Mouse (Mus musculus): ENCODE data around the gene 1700030K09Rik. TPM values are rescaled to one million over a fixed set of nuclear protein-coding genes. Genes with fewer than 3 reads are reported as not detected.

The 1700030K09Rik gene
- polyA plus RNA-seq (2015; fragmentation: Nextera tagmentation; extraction: Ambion mirVana): 19.1 and 19.5 TPM in 2 replicates

DNA sequence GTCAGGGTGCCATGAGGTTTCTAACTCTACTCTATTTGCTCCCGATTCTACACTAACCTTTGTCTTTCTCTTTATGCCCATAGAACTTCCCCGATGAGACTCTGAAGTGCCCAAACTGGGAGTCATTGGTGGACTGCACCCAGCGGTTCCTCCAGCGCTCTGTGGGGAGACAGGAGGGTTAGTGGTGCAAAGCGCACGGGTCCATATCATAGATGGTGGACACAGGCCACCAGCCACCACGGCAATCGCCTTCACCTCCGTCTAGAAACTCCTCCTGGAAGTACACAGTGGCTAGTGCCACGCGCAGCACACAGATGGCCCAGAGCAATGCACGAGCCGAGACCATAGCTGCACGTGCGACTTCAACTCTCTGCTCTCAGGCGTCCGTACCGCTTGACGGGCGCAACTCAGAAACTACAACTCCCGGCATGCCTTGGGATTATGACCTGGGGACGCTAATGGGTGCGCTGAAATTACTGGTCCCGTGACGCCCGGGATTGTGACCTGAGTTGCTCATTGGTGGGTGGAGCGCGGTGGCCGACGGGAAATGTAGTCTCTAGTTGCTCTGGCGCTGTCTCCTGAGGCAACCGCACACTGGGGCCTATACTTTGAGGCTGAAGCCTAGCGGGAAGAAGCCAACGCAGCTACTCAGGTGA, at the start of gene 1700030K09Rik, which contains the start of gene Calr3:
TSS of gene 1700030K09Rik (plus strand) at position 543 of the 656 bp plus-strand sequence.
TSS of gene Calr3 (minus strand) at position 533 of the 656 bp plus-strand sequence.
- H3K9me3 ChIP-seq (replicated peaks): no peaks in the 10 kb centered on the region

GRCm38 (mm10) chr8:72401381-72401780, 42.3 kb upstream of the 1700030K09Rik start:
- Histone ChIP-seq H3K4me2 (no peak overlapping the region), H3K27ac (no peak overlapping the region), H3K4me3 (no peak overlapping the region), H3K27me3 (no peaks in the 10 kb centered on the region), H3K36me3 (ENCODE audit: poor library complexity, severe bottlenecking) (peaks cover 31% of the 10 kb centered on the region), H3K4me1 (0 out of 2 replicates have a peak, but pooled peaks cover 4% of the 10 kb centered on the region), H3K9me3 (replicated peaks) (no peaks in the 10 kb centered on the region), H3K9ac (no peak overlapping the region)
- WGBS: 89% methylated on average over 1 of the region's 1 CpGs
- ATAC-seq: no peak

More for the DNA sequence above, at the start of gene 1700030K09Rik, which contains the start of gene Calr3:
- peak within 1 kb of the TSS; percentile 49 for H3K4me3 ChIP-seq
- H3K9ac ChIP-seq: peak within 1 kb of the TSS; percentile 72
- H3K4me2 ChIP-seq: peak within 1 kb of the TSS; percentile 68
- no peak within 1 kb of the TSS for H3K27ac ChIP-seq
- peak; percentile 100 for ATAC-seq
- 5% methylated on average over 34 of the region's 34 CpGs for WGBS
- H3K36me3 ChIP-seq (ENCODE audit: poor library complexity, severe bottlenecking): peaks cover 14% of the 10 kb centered on the region
- no peaks in the 10 kb centered on the region for H3K27me3 ChIP-seq
- peaks cover 26% of the 10 kb centered on the region for H3K4me1 ChIP-seq

- H3K27ac ChIP-seq: no peak overlapping the region
- 94% methylated on average over 3 of the region's 3 CpGs for WGBS
These were observed 40.7 kb upstream of the 1700030K09Rik start for GRCm38 (mm10) chr8:72402981-72403380.

DNA sequence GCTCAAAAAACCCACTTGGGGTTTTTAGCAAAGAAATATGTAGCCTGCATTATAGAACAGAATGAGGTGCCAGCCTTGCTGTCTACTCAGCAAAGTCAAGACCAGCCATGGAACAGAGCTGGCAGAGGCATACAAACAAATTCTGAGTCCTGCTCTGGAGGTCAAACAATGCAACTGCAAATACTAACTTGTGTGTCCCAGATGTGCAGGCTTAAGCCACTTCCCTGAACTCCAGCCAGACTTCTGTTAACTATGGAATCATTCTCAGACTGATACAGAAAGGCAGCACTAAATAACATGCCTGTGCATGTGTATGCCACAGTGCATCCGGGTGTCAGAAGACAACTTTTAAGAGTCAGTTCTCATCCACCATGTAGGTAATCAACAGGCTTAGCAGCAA, 35.8 kb upstream of the 1700030K09Rik start:
- peaks cover 9% of the 10 kb centered on the region for H3K4me1 ChIP-seq
- no peak overlapping the region for H3K4me2 ChIP-seq
- no peaks in the 10 kb centered on the region for H3K27me3 ChIP-seq
- WGBS: 98% methylated on average over 1 of the region's 1 CpGs
- H3K9me3 ChIP-seq (replicated peaks): no peaks in the 10 kb centered on the region
- peaks cover 15% of the 10 kb centered on the region for H3K36me3 ChIP-seq (ENCODE audit: poor library complexity, severe bottlenecking)
- ATAC-seq: no peak
- no peak overlapping the region for H3K27ac ChIP-seq
- H3K4me3 ChIP-seq: no peak overlapping the region
- no peak overlapping the region for H3K9ac ChIP-seq

More at GRCm38 (mm10) chr8:72402981-72403380, 40.7 kb upstream of the 1700030K09Rik start:
- Histone ChIP-seq H3K9ac (no peak overlapping the region), H3K36me3 (ENCODE audit: poor library complexity, severe bottlenecking) (peaks cover 15% of the 10 kb centered on the region), H3K4me3 (no peak overlapping the region), H3K4me2 (no peak overlapping the region), H3K4me1 (0 out of 2 replicates have a peak, but pooled peaks cover 4% of the 10 kb centered on the region), H3K27me3 (no peaks in the 10 kb centered on the region), H3K9me3 (replicated peaks) (no peaks in the 10 kb centered on the region)
- no peak for ATAC-seq

GRCm38 (mm10) chr8:72409443-72409842, 34.2 kb upstream of the 1700030K09Rik start:
- H3K4me2 ChIP-seq: no peak overlapping the region
- H3K9ac ChIP-seq: no peak overlapping the region
- H3K27ac ChIP-seq: no peak overlapping the region
- WGBS: 62% methylated on average over 3 of the region's 3 CpGs
- H3K9me3 ChIP-seq (replicated peaks): no peaks in the 10 kb centered on the region
- peaks cover 9% of the 10 kb centered on the region for H3K4me1 ChIP-seq
- H3K36me3 ChIP-seq (ENCODE audit: poor library complexity, severe bottlenecking): peaks cover 21% of the 10 kb centered on the region
- no peaks in the 10 kb centered on the region for H3K27me3 ChIP-seq
- no peak overlapping the region for H3K4me3 ChIP-seq
- ATAC-seq: 0 out of 2 replicates have a peak, but pooled peaks have one; percentile 9

GRCm38 (mm10) chr8:72413839-72414238, 29.8 kb upstream of the 1700030K09Rik start:
- WGBS: 94% methylated on average over 7 of the region's 7 CpGs
- H3K4me3 ChIP-seq: no peak overlapping the region
- H3K4me1 ChIP-seq: peaks cover 48% of the 10 kb centered on the region
- H3K27me3 ChIP-seq: no peaks in the 10 kb centered on the region
- no peak overlapping the region for H3K9ac ChIP-seq
- H3K36me3 ChIP-seq (ENCODE audit: poor library complexity, severe bottlenecking): peaks cover 43% of the 10 kb centered on the region
- no peak overlapping the region for H3K27ac ChIP-seq
- no peak for ATAC-seq
- H3K9me3 ChIP-seq (replicated peaks): no peaks in the 10 kb centered on the region
- no peak overlapping the region for H3K4me2 ChIP-seq

- Histone ChIP-seq H3K4me2 (no peak overlapping the region), H3K9ac (no peak overlapping the region), H3K27ac (no peak overlapping the region), H3K36me3 (ENCODE audit: poor library complexity, severe bottlenecking) (peaks cover 47% of the 10 kb centered on the region), H3K4me1 (peaks cover 56% of the 10 kb centered on the region), H3K27me3 (no peaks in the 10 kb centered on the region), H3K9me3 (replicated peaks) (no peaks in the 10 kb centered on the region), H3K4me3 (no peak overlapping the region)
- WGBS: 80% methylated on average over 2 of the region's 2 CpGs
- ATAC-seq: no peak
These were observed 28.4 kb upstream of the 1700030K09Rik start for GRCm38 (mm10) chr8:72415252-72415651.

- no peak overlapping the region for H3K27ac ChIP-seq
- no peak for ATAC-seq
- 94% methylated on average over 4 of the region's 4 CpGs for WGBS
- no peaks in the 10 kb centered on the region for H3K9me3 ChIP-seq (replicated peaks)
- H3K9ac ChIP-seq: no peak overlapping the region
- H3K36me3 ChIP-seq (ENCODE audit: poor library complexity, severe bottlenecking): peaks cover 32% of the 10 kb centered on the region
- no peak overlapping the region for H3K4me3 ChIP-seq
- peaks cover 60% of the 10 kb centered on the region for H3K4me1 ChIP-seq
- H3K4me2 ChIP-seq: no peak overlapping the region; the same call in 1 of the 2 replicates
- H3K27me3 ChIP-seq: no peaks in the 10 kb centered on the region
These were observed 25.6 kb upstream of the 1700030K09Rik start for GRCm38 (mm10) chr8:72418073-72418472.

- Histone ChIP-seq H3K4me2 (peak overlapping the region; percentile 86), H3K27me3 (no peaks in the 10 kb centered on the region), H3K4me3 (peak overlapping the region; percentile 77), H3K9ac (peak overlapping the region; percentile 91), H3K4me1 (peaks cover 52% of the 10 kb centered on the region), H3K27ac (peak overlapping the region; percentile 89), H3K9me3 (replicated peaks) (no peaks in the 10 kb centered on the region), H3K36me3 (ENCODE audit: poor library complexity, severe bottlenecking) (peaks cover 16% of the 10 kb centered on the region; the same call in 1 of the 2 replicates)
- ATAC-seq: peak; percentile 19
- under 1% methylated on average over 52 of the region's 73 CpGs for WGBS
These were observed 22.9 kb upstream of the 1700030K09Rik start for GRCm38 (mm10) chr8:72420571-72421361.

DNA sequence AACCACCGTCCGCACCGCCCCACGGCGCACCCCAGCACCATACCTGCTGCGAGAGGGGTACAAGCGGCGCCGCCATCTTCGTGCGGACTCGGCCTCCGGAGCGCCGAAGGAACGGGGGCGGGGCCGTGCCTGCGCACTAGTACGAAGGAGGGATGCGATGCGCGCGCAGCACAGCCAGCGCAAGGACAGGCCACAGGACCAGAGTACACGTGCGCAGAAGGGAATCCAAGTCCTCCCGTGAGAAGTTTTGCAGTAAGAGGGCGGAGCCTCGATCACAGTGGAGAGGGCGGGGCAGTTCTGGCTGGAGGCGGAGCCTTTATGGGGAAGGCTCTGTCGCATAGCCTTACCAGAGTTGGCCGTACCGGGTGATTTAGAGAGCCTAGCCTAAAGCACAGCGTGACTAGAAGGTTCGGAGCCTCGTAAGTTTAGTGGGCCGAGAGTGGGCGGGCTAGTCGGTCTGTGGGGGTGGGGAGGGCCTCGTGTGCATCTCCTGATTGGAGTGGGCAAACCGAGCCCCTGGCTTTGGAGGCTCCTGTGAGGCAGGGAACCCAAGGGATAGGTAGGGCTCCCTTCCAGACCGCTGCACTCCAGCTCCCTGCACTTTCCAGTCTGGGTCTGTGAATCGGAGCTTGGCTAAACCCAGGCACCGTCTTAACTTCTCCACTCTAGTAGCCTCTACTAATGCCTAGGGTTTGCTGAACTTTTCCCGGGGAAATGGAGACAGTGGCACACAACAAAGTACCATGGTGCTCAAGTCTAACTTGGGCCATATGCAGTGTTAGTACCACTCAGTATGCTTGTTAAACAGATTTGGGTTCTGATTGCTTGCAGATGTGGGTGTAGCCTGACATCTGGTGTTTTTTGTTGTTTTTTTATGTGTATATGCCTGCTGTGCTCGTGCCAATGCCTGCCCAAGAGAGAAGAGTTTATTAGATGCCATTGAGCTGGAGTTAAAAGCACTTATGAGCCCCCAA, 22.0 kb upstream of the 1700030K09Rik start, which contains the start of gene Eps15l1:
TSS of gene Eps15l1 (minus strand) at position 99 of the 974 bp plus-strand sequence.
- H3K4me2 ChIP-seq: peak within 1 kb of the TSS; percentile 86
- H3K4me1 ChIP-seq: peaks cover 43% of the 10 kb centered on the region
- peak within 1 kb of the TSS; percentile 89 for H3K27ac ChIP-seq
- H3K9ac ChIP-seq: peak within 1 kb of the TSS; percentile 91
- 1% methylated on average over 48 of the region's 48 CpGs for WGBS
- no peaks in the 10 kb centered on the region for H3K9me3 ChIP-seq (replicated peaks)
- H3K36me3 ChIP-seq (ENCODE audit: poor library complexity, severe bottlenecking): peaks cover 16% of the 10 kb centered on the region; the same call in 1 of the 2 replicates
- no peaks in the 10 kb centered on the region for H3K27me3 ChIP-seq
- ATAC-seq: peak; percentile 98
- peak within 1 kb of the TSS; percentile 77 for H3K4me3 ChIP-seq

DNA sequence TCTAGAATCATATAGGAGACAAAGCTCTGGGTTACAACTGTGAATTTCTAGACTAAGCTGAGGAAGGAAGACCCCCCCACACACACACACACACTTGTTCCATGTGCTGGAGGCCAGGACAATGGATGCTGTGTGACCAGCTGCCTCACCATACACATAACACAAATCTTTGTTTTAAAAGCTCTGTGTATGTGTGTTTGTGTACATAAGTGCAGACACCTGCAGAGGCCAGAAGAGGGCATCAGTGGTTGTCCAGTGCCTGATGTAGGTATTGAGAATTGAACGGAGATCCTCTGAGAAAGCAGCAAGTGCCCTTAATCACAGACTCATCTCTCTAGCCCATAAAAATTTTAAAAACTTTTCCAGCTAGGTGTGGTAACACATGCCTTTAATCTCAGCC, 20.8 kb upstream of the 1700030K09Rik start:
- peaks cover 30% of the 10 kb centered on the region for H3K4me1 ChIP-seq

More for the DNA sequence above, 20.8 kb upstream of the 1700030K09Rik start:
- no peak overlapping the region for H3K9ac ChIP-seq
- ATAC-seq: no peak
- H3K36me3 ChIP-seq (ENCODE audit: poor library complexity, severe bottlenecking): peaks cover 11% of the 10 kb centered on the region; the same call in 1 of the 2 replicates
- H3K27ac ChIP-seq: no peak overlapping the region
- H3K4me2 ChIP-seq: no peak overlapping the region
- 64% methylated on average over 1 of the region's 1 CpGs for WGBS
- H3K27me3 ChIP-seq: no peaks in the 10 kb centered on the region
- H3K9me3 ChIP-seq (replicated peaks): no peaks in the 10 kb centered on the region
- no peak overlapping the region for H3K4me3 ChIP-seq
